Mouse (Mus musculus) G1E (cell line): Measurements from ENCODE around the gene Hoxa5. TPM values are rescaled to one million over a fixed set of nuclear protein-coding genes. Genes with fewer than 3 reads are reported as not detected.

ENCODE experiments used
- ATAC-seq: 2 replicates; pipeline ENCODE4 v1.8.0; 2016; ENCODE audit warnings: mild to moderate bottlenecking; ENCODE audit not compliant: insufficient number of reproducible peaks, poor library complexity, low FRiP score, severe bottlenecking; ENCODE audit errors: extremely low read depth
- DNase-seq: peaks from one replicate; pipeline ENCODE4 v3.0.0; 2012; ENCODE audit warnings: low spot score
- H3K27me3 ChIP-seq: 2 replicates; pipeline ENCODE4 v1.6.1; 2012; ENCODE audit warnings: mild to moderate bottlenecking, low read length, inconsistent platforms; ENCODE audit not compliant: insufficient read depth
- H3K36me3 ChIP-seq: replicated peaks from 2 replicates; pipeline ENCODE3; 2012; ENCODE audit warnings: mild to moderate bottlenecking, inconsistent platforms
- H3K4me1 ChIP-seq: 2 replicates; pipeline ENCODE4 v1.6.1; 2012; ENCODE audit warnings: low read depth, low read length, inconsistent platforms, mixed read lengths; ENCODE audit not compliant: insufficient read depth
- H3K4me3 ChIP-seq: 2 replicates; pipeline ENCODE4 v1.5.1; 2012; ENCODE audit warnings: low read depth, mild to moderate bottlenecking, inconsistent platforms, low read length, moderate library complexity, mixed read lengths
- H3K9me3 ChIP-seq: replicated peaks from 2 replicates; pipeline ENCODE4 v1.6.1; 2012; ENCODE audit warnings: inconsistent platforms
- CTCF ChIP-seq: IDR thresholded peaks from 2 replicates; pipeline ENCODE4 v1.5.1; 2012; ENCODE audit warnings: low read depth, low read length, inconsistent platforms, mixed read lengths
- GATA1 ChIP-seq: IDR thresholded peaks from 2 replicates; pipeline ENCODE4 v1.6.1; 2012; ENCODE audit warnings: borderline replicate concordance, low read length, inconsistent platforms, mixed read lengths
- GATA2 ChIP-seq: IDR thresholded peaks from 2 replicates; pipeline ENCODE4 v1.6.1; 2012; ENCODE audit warnings: low read depth, low read length, inconsistent platforms, borderline replicate concordance
- POLR2AphosphoS5 ChIP-seq: IDR thresholded peaks from 2 replicates; pipeline ENCODE4 v1.6.1; 2012; ENCODE audit warnings: low read depth, low read length, inconsistent platforms; ENCODE audit not compliant: insufficient replicate concordance
- TAL1 ChIP-seq: conservative IDR thresholded peaks from 2 replicates; pipeline ENCODE4 v1.6.1; 2012; ENCODE audit warnings: low read depth, low read length, inconsistent platforms, mixed read lengths
- polyA plus RNA-seq: library from polyadenylated mRNA; stranded (reverse); fragments of >175 nt; gene quantifications from 2 replicates; pipeline ENCODE4 v1.2.3, GENCODE M21; 2012
- total RNA-seq, 2 experiments: library from RNA; stranded (forward) in 1 of 2; stranded (reverse) in 1 of 2; fragments of 200-1000 nt in 1 of 2; fragments of >200 nt in 1 of 2; fragmentation: Nextera tagmentation in 1 of 2; gene quantifications; 2 replicates each; pipeline ENCODE4 v1.2.3; 2014 to 2017

The Hoxa5 gene
- total and polyA plus RNA-seq, 3 experiments = 0.05 TPM; not detected in 2

GRCm38 (mm10) chr6:52240389-52241000 lies 36.1 kb upstream of the Hoxa5 start, which contains the start of gene Hoxa10:
Gene Hoxa10, minus strand, starts transcription at chr6:52240854.
- no peaks in the 10 kb centered on the region for H3K9me3 ChIP-seq
- ATAC-seq = no peak
- peaks cover 26% of the 10 kb centered on the region for H3K27me3 ChIP-seq
- H3K36me3 ChIP-seq = no peaks in the 10 kb centered on the region
- H3K4me3 ChIP-seq = no peak within 1 kb of the TSS
- no peak for TF ChIP-seq CTCF
- TF ChIP-seq GATA2 = no peak
- TF ChIP-seq GATA1 = no peak
- TF ChIP-seq TAL1 = no peak
- no peak for TF ChIP-seq POLR2AphosphoS5
- no peak for DNase-seq
- no peaks in the 10 kb centered on the region for H3K4me1 ChIP-seq

GRCm38 (mm10) chr6:52239625-52240388 lies 35.4 kb upstream of the Hoxa5 start:
- Histone ChIP-seq H3K4me3 (no peak overlapping the region), H3K36me3 (no peaks in the 10 kb centered on the region), H3K27me3 (peaks cover 22% of the 10 kb centered on the region), H3K9me3 (0 out of 2 replicates have a peak, but pooled peaks cover under 1% of the 10 kb centered on the region), H3K4me1 (no peaks in the 10 kb centered on the region)
- ATAC-seq (no peak), DNase-seq (no peak)
- no peak for TF ChIP-seq GATA2

GRCm38 (mm10) chr6:52238976-52239375 lies 34.6 kb upstream of the Hoxa5 start:
- Histone ChIP-seq H3K27me3 (peaks cover 27% of the 10 kb centered on the region), H3K9me3 (peaks cover 8% of the 10 kb centered on the region), H3K4me1 (no peaks in the 10 kb centered on the region), H3K36me3 (no peaks in the 10 kb centered on the region), H3K4me3 (no peak overlapping the region)
- TF ChIP-seq POLR2AphosphoS5 = no peak
- no peak for TF ChIP-seq CTCF
- no peak for TF ChIP-seq GATA1
- TF ChIP-seq GATA2 = no peak
- no peak for TF ChIP-seq TAL1
- ATAC-seq (no peak), DNase-seq (no peak)

GRCm38 (mm10) chr6:52238155-52238545 lies 33.8 kb upstream of the Hoxa5 start:
- ATAC-seq (no peak), DNase-seq (no peak)
- Histone ChIP-seq H3K27me3 (peaks cover 31% of the 10 kb centered on the region), H3K4me3 (no peak overlapping the region), H3K4me1 (no peaks in the 10 kb centered on the region), H3K9me3 (peaks cover 12% of the 10 kb centered on the region), H3K36me3 (no peaks in the 10 kb centered on the region)
- no peak for TF ChIP-seq GATA1
- TF ChIP-seq POLR2AphosphoS5 = no peak
- no peak for TF ChIP-seq TAL1
- no peak for TF ChIP-seq GATA2
- TF ChIP-seq CTCF = no peak

- ATAC-seq (no peak), DNase-seq (no peak)
- H3K27me3 ChIP-seq = peaks cover 37% of the 10 kb centered on the region
These were observed 33.2 kb upstream of the Hoxa5 start for GRCm38 (mm10) chr6:52237346-52238154.

GRCm38 (mm10) chr6:52236806-52237205 lies 32.4 kb upstream of the Hoxa5 start:
- TF ChIP-seq TAL1 (no peak), GATA2 (no peak), POLR2AphosphoS5 (no peak), CTCF (no peak), GATA1 (no peak)
- DNase-seq (no peak), ATAC-seq (no peak)
- Histone ChIP-seq H3K9me3 (peaks cover 12% of the 10 kb centered on the region), H3K4me3 (no peak overlapping the region), H3K36me3 (no peaks in the 10 kb centered on the region), H3K4me1 (no peaks in the 10 kb centered on the region), H3K27me3 (peaks cover 44% of the 10 kb centered on the region)

More at GRCm38 (mm10) chr6:52237346-52238154, 33.2 kb upstream of the Hoxa5 start:
- Histone ChIP-seq H3K4me1 (no peaks in the 10 kb centered on the region), H3K4me3 (no peak overlapping the region), H3K9me3 (peaks cover 12% of the 10 kb centered on the region), H3K36me3 (no peaks in the 10 kb centered on the region)
- TF ChIP-seq POLR2AphosphoS5 = no peak
- TF ChIP-seq GATA1 = no peak
- no peak for TF ChIP-seq GATA2
- TF ChIP-seq TAL1 = no peak
- TF ChIP-seq CTCF = no peak
